Mouse (Mus musculus) CH12.LX (cell line): ENCODE results near the gene Bach2. TPM values are rescaled to one million over a fixed set of nuclear protein-coding genes. Genes with fewer than 3 reads are reported as not detected.

Experiments used
- DNase-seq: peaks from one replicate; pipeline ENCODE4 v3.0.0-alpha.2; 2013; ENCODE audit errors: extremely low read depth
- H3K27ac ChIP-seq: 2 replicates; pipeline ENCODE4 v1.5.1; 2012; ENCODE audit warnings: low read depth, mild to moderate bottlenecking, control low read depth, moderate library complexity; ENCODE audit not compliant: insufficient read depth
- H3K27me3 ChIP-seq: replicated peaks from 2 replicates; pipeline ENCODE3; 2012; ENCODE audit warnings: inconsistent platforms
- H3K36me3 ChIP-seq, 2 experiments: replicated peaks in 1 of 2; 2 replicates each; pipeline versions ENCODE3 to v1.6.1; 2012; ENCODE audit warnings: inconsistent platforms in 1 of 2, low read length in 1 of 2, mild to moderate bottlenecking in 1 of 2, mixed read lengths in 1 of 2, moderate library complexity in 1 of 2; ENCODE audit not compliant: control insufficient read depth in 1 of 2, insufficient read depth in 1 of 2
- H3K4me1 ChIP-seq, 2 experiments: 2 replicates each; pipeline ENCODE4 v1.6.1; 2012; ENCODE audit warnings: inconsistent platforms in 1 of 2, moderate library complexity in 1 of 2; ENCODE audit not compliant: insufficient read depth in 2 of 2, control insufficient read depth in 1 of 2
- H3K4me2 ChIP-seq: 2 replicates; pipeline ENCODE4 v1.6.1; 2012; ENCODE audit warnings: low read depth, mild to moderate bottlenecking, control low read depth; ENCODE audit not compliant: poor library complexity, insufficient read depth, severe bottlenecking
- H3K4me3 ChIP-seq, 3 experiments: fragments of 150-350 bp in 1 of 3; sonication (generic) in 1 of 3; replicated peaks in 1 of 3; 2 replicates each; pipeline versions ENCODE3 to v1.5.1; 2011 to 2012; ENCODE audit warnings: low read depth in 2 of 3, low read length in 2 of 3, mild to moderate bottlenecking in 2 of 3, moderate library complexity in 2 of 3, control low read depth in 1 of 3, improper control_type of control experiment in 1 of 3, inconsistent platforms in 1 of 3, mixed read lengths in 1 of 3; ENCODE audit not compliant: poor library complexity in 1 of 3
- H3K79me2 ChIP-seq: replicated peaks from 2 replicates; pipeline ENCODE4 v1.6.1; 2012; ENCODE audit warnings: mild to moderate bottlenecking, moderate library complexity; ENCODE audit not compliant: control insufficient read depth, poor library complexity, insufficient read depth, severe bottlenecking; ENCODE audit errors: extremely low read depth
- H3K9ac ChIP-seq: 2 replicates; pipeline ENCODE4 v1.6.1; 2012; ENCODE audit warnings: low read depth, mild to moderate bottlenecking, control low read depth, moderate library complexity; ENCODE audit not compliant: insufficient read depth
- H3K9me3 ChIP-seq: replicated peaks from 2 replicates; pipeline ENCODE3; 2012; ENCODE audit warnings: low read length, inconsistent platforms, mixed read lengths
- BHLHE40 ChIP-seq: IDR thresholded peaks from 2 replicates; pipeline ENCODE4 v1.6.1; 2011; ENCODE audit warnings: mild to moderate bottlenecking, low read depth, low read length, improper control_type of control experiment
- CHD1 ChIP-seq: IDR thresholded peaks from 2 replicates; pipeline ENCODE4 v1.6.1; 2012; ENCODE audit warnings: low read depth, low read length, improper control_type of control experiment, inconsistent platforms
- CHD2 ChIP-seq: IDR thresholded peaks from 2 replicates; pipeline ENCODE4 v1.6.1; 2011; ENCODE audit warnings: low read length, improper control_type of control experiment
- CTCF ChIP-seq, 2 experiments: IDR thresholded peaks in 1 of 2; conservative IDR thresholded peaks in 1 of 2; 2 replicates each; pipeline ENCODE4 v1.5.1; 2011 to 2012; ENCODE audit warnings: low read depth in 2 of 2, low read length in 2 of 2, improper control_type of control experiment in 1 of 2, inconsistent platforms in 1 of 2, mild to moderate bottlenecking in 1 of 2, moderate library complexity in 1 of 2
- E2F4 ChIP-seq: IDR thresholded peaks from 2 replicates; pipeline ENCODE4 v1.6.1; 2011; ENCODE audit warnings: low read depth, low read length, improper control_type of control experiment; ENCODE audit not compliant: insufficient replicate concordance
- ELF1 ChIP-seq: IDR thresholded peaks from 2 replicates; pipeline ENCODE4 v1.6.1; 2014; ENCODE audit warnings: low read depth, mild to moderate bottlenecking, inconsistent platforms, low read length, improper control_type of control experiment
- EP300 ChIP-seq: IDR thresholded peaks from 2 replicates; pipeline ENCODE4 v1.6.1; 2011; ENCODE audit warnings: low read length, improper control_type of control experiment
- ETS1 ChIP-seq: conservative IDR thresholded peaks from 2 replicates; pipeline ENCODE4 v1.6.1; 2012; ENCODE audit warnings: low read depth, mild to moderate bottlenecking, inconsistent platforms, low read length, improper control_type of control experiment, moderate library complexity
- GABPA ChIP-seq: IDR thresholded peaks from 2 replicates; pipeline ENCODE4 v1.6.1; 2012; ENCODE audit warnings: low read depth, low read length, improper control_type of control experiment, inconsistent platforms; ENCODE audit not compliant: insufficient replicate concordance
- HCFC1 ChIP-seq: IDR thresholded peaks from 2 replicates; pipeline ENCODE4 v1.6.1; 2012; ENCODE audit warnings: low read depth, mild to moderate bottlenecking, inconsistent platforms, low read length, improper control_type of control experiment
- IRF4 ChIP-seq: IDR thresholded peaks from 2 replicates; pipeline ENCODE4 v1.6.1; 2014; ENCODE audit warnings: low read depth, mild to moderate bottlenecking, inconsistent platforms, low read length, improper control_type of control experiment
- JUN ChIP-seq: IDR thresholded peaks from 2 replicates; pipeline ENCODE4 v1.6.1; 2011; ENCODE audit warnings: low read depth, mild to moderate bottlenecking, low read length, improper control_type of control experiment, moderate library complexity; ENCODE audit not compliant: insufficient read depth
- JUND ChIP-seq: conservative IDR thresholded peaks from 2 replicates; pipeline ENCODE4 v1.6.1; 2011; ENCODE audit warnings: low read depth, low read length, improper control_type of control experiment
- KAT2A ChIP-seq: IDR thresholded peaks from 2 replicates; pipeline ENCODE4 v1.6.1; 2012; ENCODE audit warnings: low read length, improper control_type of control experiment, inconsistent platforms; ENCODE audit not compliant: insufficient replicate concordance
- MAFK ChIP-seq: IDR thresholded peaks from 2 replicates; pipeline ENCODE4 v1.6.1; 2011; ENCODE audit warnings: low read length, improper control_type of control experiment; ENCODE audit not compliant: insufficient replicate concordance
- MAX ChIP-seq: IDR thresholded peaks from 2 replicates; pipeline ENCODE4 v1.6.1; 2011; ENCODE audit warnings: low read length, improper control_type of control experiment
- MAZ ChIP-seq: IDR thresholded peaks from 2 replicates; pipeline ENCODE4 v1.6.1; 2012; ENCODE audit warnings: low read depth, mild to moderate bottlenecking, inconsistent platforms, low read length, improper control_type of control experiment, moderate library complexity
- MEF2A ChIP-seq: IDR thresholded peaks from 2 replicates; pipeline ENCODE4 v1.6.1; 2014; ENCODE audit warnings: low read depth, mild to moderate bottlenecking, inconsistent platforms, low read length, improper control_type of control experiment, borderline replicate concordance
- MXI1 ChIP-seq: IDR thresholded peaks from 2 replicates; pipeline ENCODE4 v1.6.1; 2011; ENCODE audit warnings: mild to moderate bottlenecking, low read depth, low read length, improper control_type of control experiment
- MYC ChIP-seq: IDR thresholded peaks from 2 replicates; pipeline ENCODE4 v1.6.1; 2011; ENCODE audit warnings: low read depth, mild to moderate bottlenecking, improper control_type of control experiment, low read length
- NELFE ChIP-seq: IDR thresholded peaks from 2 replicates; pipeline ENCODE4 v1.6.1; 2011; ENCODE audit warnings: low read depth, low read length, improper control_type of control experiment
- NRF1 ChIP-seq: IDR thresholded peaks from 2 replicates; pipeline ENCODE4 v1.6.1; 2014; ENCODE audit warnings: low read depth, mild to moderate bottlenecking, inconsistent platforms, low read length, improper control_type of control experiment, moderate library complexity
- PAX5 ChIP-seq: IDR thresholded peaks from 2 replicates; pipeline ENCODE4 v1.6.1; 2012; ENCODE audit warnings: low read length, inconsistent platforms, mixed read lengths
- POLR2A ChIP-seq: IDR thresholded peaks from 2 replicates; pipeline ENCODE4 v1.6.1; 2011; ENCODE audit warnings: low read depth, mild to moderate bottlenecking, improper control_type of control experiment, low read length
- POLR2AphosphoS2 ChIP-seq: IDR thresholded peaks from 2 replicates; pipeline ENCODE4 v1.6.1; 2011; ENCODE audit warnings: low read depth, low read length, improper control_type of control experiment
- RAD21 ChIP-seq: IDR thresholded peaks from 2 replicates; pipeline ENCODE4 v1.6.1; 2011; ENCODE audit warnings: low read depth, mild to moderate bottlenecking, low read length, improper control_type of control experiment, moderate library complexity
- RCOR1 ChIP-seq: conservative IDR thresholded peaks from 2 replicates; pipeline ENCODE4 v1.6.1; 2012; ENCODE audit warnings: low read depth, mild to moderate bottlenecking, inconsistent platforms, low read length, improper control_type of control experiment
- SIN3A ChIP-seq: IDR thresholded peaks from 2 replicates; pipeline ENCODE4 v1.6.1; 2012; ENCODE audit warnings: low read length, improper control_type of control experiment, inconsistent platforms
- SMC3 ChIP-seq: IDR thresholded peaks from 2 replicates; pipeline ENCODE4 v1.6.1; 2011; ENCODE audit warnings: low read depth, low read length, improper control_type of control experiment
- TBP ChIP-seq: conservative IDR thresholded peaks from 2 replicates; pipeline ENCODE4 v1.6.1; 2011; ENCODE audit warnings: low read depth, low read length, improper control_type of control experiment
- TCF12 ChIP-seq: IDR thresholded peaks from 2 replicates; pipeline ENCODE4 v1.6.1; 2014; ENCODE audit warnings: low read depth, mild to moderate bottlenecking, inconsistent platforms, low read length, improper control_type of control experiment
- UBTF ChIP-seq: IDR thresholded peaks from 2 replicates; pipeline ENCODE4 v1.6.1; 2012; ENCODE audit warnings: low read depth, mild to moderate bottlenecking, inconsistent platforms, low read length, improper control_type of control experiment, moderate library complexity
- USF1 ChIP-seq: IDR thresholded peaks from 2 replicates; pipeline ENCODE4 v1.6.1; 2014; ENCODE audit warnings: low read depth, mild to moderate bottlenecking, inconsistent platforms, low read length, improper control_type of control experiment
- USF2 ChIP-seq: conservative IDR thresholded peaks from 2 replicates; pipeline ENCODE4 v1.6.1; 2011; ENCODE audit warnings: low read depth, low read length, improper control_type of control experiment
- ZC3H11A ChIP-seq: IDR thresholded peaks from 2 replicates; pipeline ENCODE4 v1.6.1; 2012; ENCODE audit warnings: low read depth, mild to moderate bottlenecking, inconsistent platforms, low read length, improper control_type of control experiment
- ZKSCAN1 ChIP-seq: IDR thresholded peaks from 2 replicates; pipeline ENCODE4 v1.6.1; 2012; ENCODE audit warnings: low read depth, inconsistent platforms, low read length, improper control_type of control experiment, borderline replicate concordance
- ZMIZ1 ChIP-seq: IDR thresholded peaks from 2 replicates; pipeline ENCODE4 v1.6.1; 2012; ENCODE audit warnings: low read depth, mild to moderate bottlenecking, inconsistent platforms, low read length, improper control_type of control experiment
- ZNF384 ChIP-seq: IDR thresholded peaks from 2 replicates; pipeline ENCODE4 v1.6.1; 2012; ENCODE audit warnings: low read depth, low read length, improper control_type of control experiment, inconsistent platforms
- dilution Hi-C: fragments of 300-500 bp; cut with MboI; formaldehyde crosslinking; loops from 2 replicates; pipeline ENCODE4 v1.14.3; 2020; ENCODE audit warnings: low sequenced_read_pairs; ENCODE audit not compliant: extremely low pct_unique_long_range_greater_than_20kb, extremely low pct_ligation_motif_present
- in situ Hi-C: fragments of 300-500 bp; cut with MboI; formaldehyde crosslinking; loops from 3 replicates; pipeline ENCODE4 v1.14.3; 2019; ENCODE audit warnings: low sequenced_read_pairs, low pct_ligation_motif_present, low pct_unique_long_range_greater_than_20kb, mixed read lengths
- polyA plus RNA-seq: library from polyadenylated mRNA; unstranded; fragments of >175 nt; gene quantifications from 2 replicates; pipeline ENCODE4 v1.2.1, GENCODE M21; 2012; ENCODE audit warnings: low read depth; ENCODE audit not compliant: insufficient read length
- total RNA-seq, 2 experiments: library from RNA; depleted of rRNA; stranded (reverse); fragments of 300-350 nt in 1 of 2; fragments of >200 nt in 1 of 2; gene quantifications; 2 replicates each; pipeline ENCODE4 v1.2.3; 2012 to 2014

Gene Bach2
- total and polyA plus RNA-seq, 3 experiments: 0.11 TPM; not detected in 2

DNA sequence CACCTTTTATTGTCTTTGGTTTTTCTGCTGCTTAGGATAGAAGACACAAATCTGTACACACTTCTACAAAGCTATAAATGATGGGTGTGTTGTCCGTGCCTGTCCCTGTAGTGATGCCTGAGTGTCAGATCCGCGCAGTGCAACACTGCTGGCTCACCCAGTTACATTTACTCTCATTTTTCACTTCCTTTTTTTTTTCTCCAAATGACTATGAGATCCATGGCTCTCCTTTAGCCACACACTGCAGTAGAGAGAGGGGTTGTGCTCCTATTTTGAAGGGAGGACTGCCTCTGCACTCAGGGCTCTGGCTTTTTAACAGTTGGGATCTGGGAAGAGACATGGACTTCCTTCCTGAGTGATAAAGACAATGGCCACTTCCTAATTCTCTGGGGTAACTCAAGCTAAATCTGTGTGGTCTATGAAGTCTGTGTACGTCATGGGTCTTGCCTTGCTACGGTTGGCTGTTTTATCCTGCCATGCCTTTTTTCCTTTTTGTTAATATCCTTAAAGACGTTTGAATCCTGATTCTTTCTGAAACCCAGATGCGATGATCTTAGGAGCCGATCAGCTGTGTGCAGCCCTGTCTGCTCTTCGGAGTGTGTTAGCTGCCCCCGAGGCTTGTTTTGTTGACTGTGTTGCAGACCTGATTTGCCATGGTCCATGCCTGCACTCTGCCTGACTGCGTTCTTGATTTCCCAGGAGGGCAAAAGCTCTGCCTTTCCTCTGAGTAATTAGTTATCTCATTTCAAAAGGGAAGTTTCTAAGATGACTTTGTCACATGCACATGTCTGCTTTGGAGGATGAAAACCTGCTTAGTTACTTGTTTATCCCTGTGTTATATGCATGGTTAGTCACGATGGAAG is 120.2 kb downstream of the Bach2 start:
- Histone ChIP-seq H3K79me2 (no peaks in the 10 kb centered on the region), H3K27me3 (no peaks in the 10 kb centered on the region), H3K4me2 (peak overlapping the region; percentile 91), H3K36me3 (no peaks in the 10 kb centered on the region), H3K4me3 (no peak overlapping the region), H3K9me3 (no peaks in the 10 kb centered on the region), H3K9ac (no peak overlapping the region), H3K27ac (no peak overlapping the region), H3K4me1 (peaks cover 16 to 39% of the 10 kb centered on the region in 2 experiments)
- dilution Hi-C loops (no loop called here), in situ Hi-C loops (no loop called here)
- TF ChIP-seq USF1 (no peak), ZKSCAN1 (no peak), MAX (peak; percentile 46; the same call in 1 of the 2 replicates), JUN (peak; percentile 96), TBP (no peak), SMC3 (no peak; the same call in 1 of the 2 replicates), ZMIZ1 (no peak), BHLHE40 (peak; percentile 87), HCFC1 (no peak), ETS1 (peak; percentile 73), MEF2A (peak; percentile 81), SIN3A (peak; percentile 58; the same call in 1 of the 2 replicates), RAD21 (no peak; the same call in none of the 2 replicates), MAFK (0 out of 2 replicates have a peak, but pooled peaks have one; percentile 17), PAX5 (no peak), KAT2A (no peak), MYC (peak; percentile 38; the same call in 1 of the 2 replicates), GABPA (no peak), CTCF (conservative IDR thresholded peaks at IDR 0.05 in 1 of 2, IDR thresholded peaks at IDR 0.05 in 1 of 2; ENCODE audit: low read depth in 2 of 2, low read length in 2 of 2) (no peak), MXI1 (no peak), IRF4 (peak; percentile 100), MAZ (peak; percentile 68; the same call in 1 of the 2 replicates), NELFE (no peak), UBTF (no peak), CHD1 (no peak), ZNF384 (peak; percentile 48; the same call in 1 of the 2 replicates), POLR2AphosphoS2 (no peak), E2F4 (no peak), TCF12 (peak; percentile 52; the same call in 1 of the 2 replicates), ELF1 (no peak), CHD2 (peak; percentile 68), POLR2A (no peak), USF2 (no peak), NRF1 (peak; percentile 40; the same call in 1 of the 2 replicates), ZC3H11A (no peak), EP300 (peak; percentile 99), JUND (peak; percentile 99), RCOR1 (peak; percentile 97)
- peak; percentile 87 for DNase-seq
